29 mouse cellular contexts compared by ENCODE assay signal in the genomic region with DNA sequence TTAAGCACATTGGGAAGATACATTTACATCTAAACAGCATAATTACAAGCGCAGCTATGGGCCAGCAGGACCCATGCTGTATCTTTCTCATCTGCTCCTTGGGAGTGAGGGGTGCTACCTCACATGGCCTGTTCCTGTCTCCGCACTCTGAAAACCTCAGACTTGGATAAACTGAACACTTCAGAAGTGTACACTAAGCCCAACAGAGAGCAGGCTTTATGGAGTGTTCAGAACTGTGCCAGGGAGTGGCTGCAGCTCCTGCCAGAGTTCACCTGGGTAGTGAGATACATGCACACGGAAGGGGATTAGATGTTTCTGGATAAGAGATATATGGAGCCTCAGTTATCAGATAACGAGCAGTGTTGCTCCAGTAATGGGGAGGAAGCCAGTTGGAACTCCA.
"Had no signal": no experiment of that assay in that cellular context is flagged by ENCODE, and none has a peak within 500 bp of the region (broad histone marks: within the 10 kb centered on the region; RNA-seq: fewer than 3 reads in every experiment).

No protein-coding gene starts in this region.

- H3K4me1 ChIP-seq: neural tube, embryonic 12.5 days had no signal

- H3K36me3 ChIP-seq: limb, embryonic 15.5 days; liver, embryonic 12.5 days; liver, embryonic 13.5 days; liver, embryonic 15.5 days; lung, embryonic 15.5 days; midbrain, embryonic 10.5 days; midbrain, embryonic 12.5 days; midbrain, embryonic 13.5 days; midbrain, embryonic 15.5 days; neural tube, embryonic 12.5 days had no signal

- H3K27me3 ChIP-seq: limb, embryonic 12.5 days; limb, embryonic 13.5 days; limb, embryonic 15.5 days; liver, embryonic 12.5 days; liver, embryonic 13.5 days; liver, embryonic 15.5 days; lung, embryonic 15.5 days; megakaryocyte, embryonic 14.5 days; midbrain, embryonic 12.5 days; midbrain, embryonic 13.5 days; midbrain, embryonic 15.5 days; neural tube, embryonic 12.5 days had no signal

- ATAC-seq: liver, embryonic 12.5 days; liver, postnatal 0 days; midbrain, embryonic 13.5 days; midbrain, embryonic 15.5 days; midbrain, embryonic 16.5 days had no signal

- H3K9ac ChIP-seq: limb, embryonic 12.5 days; limb, embryonic 13.5 days; limb, embryonic 15.5 days; liver, embryonic 12.5 days; liver, embryonic 13.5 days; liver, embryonic 14.5 days; liver, embryonic 15.5 days; liver, postnatal 0 days; lung, embryonic 14.5 days; lung, embryonic 15.5 days; midbrain, embryonic 12.5 days; midbrain, embryonic 13.5 days; midbrain, embryonic 15.5 days; neural tube, embryonic 12.5 days had no signal

- DNase-seq: left cerebral cortex, postnatal 4 days; liver; liver, embryonic 13.5 days; liver, postnatal 0 days; lung, adult 2 months; lung, embryonic 14.5 days; lung, postnatal 14 days; lung, postnatal 4 days; midbrain, embryonic 14.5 days had no signal

- H3K4me2 ChIP-seq: limb, embryonic 12.5 days; limb, embryonic 13.5 days; limb, embryonic 15.5 days; liver, embryonic 11.5 days; liver, embryonic 12.5 days; liver, embryonic 13.5 days; liver, embryonic 15.5 days; lung, embryonic 14.5 days; lung, embryonic 15.5 days; midbrain, embryonic 11.5 days; midbrain, embryonic 12.5 days; midbrain, embryonic 13.5 days; midbrain, embryonic 15.5 days; neural tube, embryonic 12.5 days had no signal

- H3K27ac ChIP-seq: left cerebral cortex, adult 2 months; limb, embryonic 10.5 days; limb, embryonic 12.5 days; limb, embryonic 13.5 days; limb, embryonic 15.5 days; liver, embryonic 12.5 days; liver, embryonic 13.5 days; liver, embryonic 14.5 days; liver, embryonic 15.5 days; lung, embryonic 15.5 days; macrophage; midbrain, embryonic 10.5 days; midbrain, embryonic 12.5 days; midbrain, embryonic 13.5 days; midbrain, embryonic 15.5 days; neural tube, embryonic 12.5 days had no signal

- H3K4me3 ChIP-seq: left cerebral cortex, adult 2 months; limb, embryonic 10.5 days; limb, embryonic 12.5 days; limb, embryonic 13.5 days; limb, embryonic 15.5 days; liver, embryonic 12.5 days; liver, embryonic 13.5 days; liver, embryonic 15.5 days; lung, embryonic 15.5 days; megakaryocyte, embryonic 14.5 days; midbrain, embryonic 10.5 days; midbrain, embryonic 12.5 days; midbrain, embryonic 13.5 days; midbrain, embryonic 15.5 days; myocyte; neural tube, embryonic 12.5 days had no signal

- H3K9me3 ChIP-seq: limb, embryonic 10.5 days; limb, embryonic 12.5 days; limb, embryonic 13.5 days; limb, embryonic 15.5 days; liver, embryonic 12.5 days; liver, embryonic 13.5 days; liver, embryonic 15.5 days; lung, embryonic 15.5 days; megakaryocyte, embryonic 14.5 days; midbrain, embryonic 10.5 days; midbrain, embryonic 12.5 days; midbrain, embryonic 13.5 days; midbrain, embryonic 15.5 days; neural tube, embryonic 12.5 days had no signal
